Mouse (Mus musculus) gastrocnemius, postnatal 10 days (tissue): ENCODE data around the gene Tbc1d5. TPM values are rescaled to one million over a fixed set of nuclear protein-coding genes. Genes with fewer than 3 reads are reported as not detected.

Experiments used
- DNase-seq: peaks from one replicate; pipeline ENCODE4 v3.0.0; 2021; ENCODE audit warnings: mixed read lengths
- total RNA-seq, 2 experiments: library from RNA; stranded (reverse); gene quantifications; 2 replicates each; pipeline ENCODE4 v1.2.3; 2021

The Tbc1d5 gene
- total RNA-seq, 2 experiments from 2014 or later = 8.2 to 12.1 TPM

DNA sequence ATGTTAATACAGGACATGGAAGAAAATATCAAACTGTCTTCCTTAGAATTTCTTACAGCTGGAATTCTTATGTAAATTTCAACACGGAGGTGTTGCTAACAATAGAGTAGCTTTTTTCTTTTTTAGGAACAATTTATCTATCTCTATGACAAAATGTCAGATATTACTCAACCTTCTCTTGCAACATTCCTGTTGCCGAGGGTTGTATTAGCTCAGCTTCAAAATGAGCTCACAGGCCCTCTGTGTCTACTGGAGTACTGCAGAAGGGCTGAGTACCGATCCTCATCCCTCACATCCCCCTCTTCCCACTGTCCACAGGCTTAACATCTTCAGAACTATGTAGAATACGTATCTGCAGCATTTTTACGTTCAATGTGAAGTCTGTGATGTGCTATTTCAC, 302.7 kb downstream of the Tbc1d5 start:
- DNase-seq = no peak

DNA sequence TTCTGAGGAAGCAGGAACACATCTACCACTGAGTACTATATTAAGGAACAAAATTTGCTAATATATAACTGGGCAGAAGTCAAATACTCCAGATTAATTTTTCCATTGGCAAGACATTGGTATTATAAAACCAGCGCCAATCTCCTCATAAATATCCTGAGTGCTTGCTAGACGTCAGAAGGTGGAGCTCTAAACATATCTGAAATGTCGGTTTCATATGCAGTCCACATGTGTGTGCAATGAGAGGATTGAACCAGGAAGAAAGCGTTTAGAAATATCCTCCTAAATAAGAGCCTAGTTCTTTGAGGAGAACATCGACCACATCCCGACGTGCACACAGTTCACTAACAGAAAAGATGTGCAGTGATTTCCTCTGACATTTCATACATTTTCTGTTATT, 305.1 kb downstream of the Tbc1d5 start:
- DNase-seq = no peak

DNA sequence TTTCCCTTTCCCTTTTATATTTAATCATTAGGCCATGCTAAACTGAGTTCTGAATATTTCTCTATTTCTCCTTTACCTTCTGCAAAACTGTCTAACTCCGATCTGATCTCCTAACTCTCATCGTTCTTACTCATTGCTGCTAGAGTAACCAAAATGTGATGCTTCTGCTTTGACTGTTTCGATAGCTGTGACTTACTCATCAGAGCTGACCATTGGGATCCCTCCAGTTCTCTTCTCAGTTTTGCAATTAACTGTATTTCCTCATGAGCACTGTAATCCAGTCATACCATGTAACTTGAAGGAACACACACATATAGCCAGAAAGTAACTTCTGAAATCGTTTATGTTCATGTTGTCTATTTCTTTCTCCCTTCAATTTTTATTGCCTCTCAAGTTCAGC, 306.6 kb downstream of the Tbc1d5 start:
- no peak for DNase-seq

DNA sequence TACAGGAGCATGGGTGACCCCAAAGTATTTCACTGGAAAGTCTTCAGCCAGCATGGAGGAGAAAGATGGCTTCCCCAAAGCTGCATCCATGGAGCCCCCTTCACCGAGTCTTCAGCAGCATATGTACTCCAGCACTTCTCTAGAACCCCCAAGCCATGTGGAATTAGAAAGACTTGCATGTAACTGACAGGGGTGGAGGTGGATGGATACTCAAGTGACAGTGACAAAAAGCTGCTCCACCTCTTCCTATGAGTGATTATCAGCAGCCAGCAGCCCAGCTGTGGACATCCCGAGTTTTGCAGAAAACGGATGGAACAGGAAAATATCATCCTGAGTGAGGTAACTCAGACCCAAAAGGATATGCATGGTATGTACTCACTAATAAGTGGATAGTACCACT, 311.9 kb downstream of the Tbc1d5 start:
- no peak for DNase-seq

DNA sequence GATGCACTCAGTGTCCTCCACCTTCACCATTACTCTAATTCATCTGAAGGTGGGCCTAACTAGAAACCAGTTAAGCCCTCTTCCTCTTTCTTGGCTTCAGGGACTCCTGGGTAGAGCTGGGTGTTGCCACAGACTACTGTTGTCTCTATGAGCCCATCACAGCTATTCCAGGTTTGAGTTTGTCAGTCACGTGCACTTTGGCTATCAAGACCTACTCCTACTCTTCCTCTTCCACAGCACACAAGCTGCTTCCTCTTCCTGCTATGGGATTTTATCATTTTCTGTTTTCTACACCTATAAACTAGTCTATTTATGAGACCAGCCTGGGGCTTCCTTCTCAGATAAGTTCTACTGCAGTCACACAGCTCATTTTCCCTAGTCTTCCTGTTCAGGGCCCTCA, 314.4 kb downstream of the Tbc1d5 start:
- DNase-seq = no peak

DNA sequence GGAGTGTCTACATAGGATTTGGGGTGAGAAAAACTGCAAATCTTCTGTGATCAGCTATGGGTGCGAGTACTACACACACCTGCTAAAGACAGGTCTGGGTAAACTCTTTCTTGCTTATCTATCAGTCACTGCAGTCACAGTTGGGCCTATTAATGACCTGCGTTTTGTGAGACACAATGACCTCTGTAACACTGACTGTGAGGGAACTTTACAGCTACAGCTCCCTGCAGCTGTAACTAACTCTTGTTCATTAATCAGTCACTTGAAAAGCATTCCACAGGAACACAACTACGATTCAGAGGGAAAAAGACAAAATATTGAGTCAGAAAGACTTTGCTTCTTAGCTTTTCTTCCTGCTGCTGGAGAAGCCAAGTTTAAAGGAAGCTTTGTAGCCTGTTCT, 325.9 kb downstream of the Tbc1d5 start:
- no peak for DNase-seq

DNA sequence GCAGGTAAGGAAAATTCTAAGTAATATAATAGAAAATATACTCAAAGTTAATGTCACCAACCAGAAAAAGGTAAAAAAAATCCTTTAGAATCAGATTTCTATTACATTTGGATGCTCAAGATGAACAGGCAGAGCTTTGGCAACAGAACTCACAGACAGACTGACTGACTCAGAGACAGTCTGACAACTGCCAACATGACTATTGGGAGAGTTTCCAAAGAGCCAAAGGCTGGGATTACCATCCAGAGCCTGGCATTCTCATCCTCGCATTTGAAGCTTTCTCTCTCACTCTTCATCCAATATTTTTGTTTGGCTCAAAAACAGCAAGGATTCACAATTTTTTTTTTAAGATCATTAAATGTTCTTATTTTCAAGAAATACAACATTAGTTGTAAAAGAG, 327.8 kb downstream of the Tbc1d5 start:
- DNase-seq = no peak

DNA sequence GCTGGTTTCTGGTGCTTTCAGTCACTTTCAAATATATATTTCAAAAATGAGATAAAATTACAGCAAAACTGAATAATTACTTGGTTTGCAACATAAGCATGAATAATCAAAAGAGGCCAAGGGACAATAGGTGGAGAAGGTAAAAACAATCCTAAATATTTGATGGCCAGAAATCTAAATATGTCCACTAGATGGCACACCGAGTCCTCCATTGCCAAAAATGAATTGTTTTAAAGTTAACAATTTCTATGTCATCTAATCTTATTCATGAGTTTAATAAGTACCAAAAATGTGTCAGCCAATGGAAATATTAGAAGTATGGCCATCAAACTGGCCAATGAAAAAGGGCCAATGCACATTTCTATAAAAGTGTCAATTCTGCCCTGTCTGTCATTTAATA, 365.1 kb downstream of the Tbc1d5 start:
- DNase-seq = no peak

DNA sequence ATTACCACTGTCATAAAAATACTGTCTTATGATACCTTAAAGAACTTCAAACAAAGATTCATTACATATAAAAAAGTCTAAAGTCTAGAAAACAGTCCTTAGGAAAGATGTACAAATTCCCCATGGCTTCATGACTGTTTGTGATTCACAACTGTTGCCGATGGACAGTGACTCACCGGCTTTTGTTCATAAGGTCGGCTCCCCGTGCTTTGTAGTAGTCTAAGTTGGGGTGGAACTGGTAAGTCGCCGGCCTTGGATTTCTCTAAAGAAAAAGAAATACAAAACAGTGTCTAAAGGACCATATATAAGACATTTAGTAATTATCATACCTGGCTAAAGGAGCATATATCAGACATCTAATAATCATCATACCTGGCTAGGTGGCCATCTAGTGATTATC, 365.6 kb downstream of the Tbc1d5 start:
- DNase-seq = no peak

DNA sequence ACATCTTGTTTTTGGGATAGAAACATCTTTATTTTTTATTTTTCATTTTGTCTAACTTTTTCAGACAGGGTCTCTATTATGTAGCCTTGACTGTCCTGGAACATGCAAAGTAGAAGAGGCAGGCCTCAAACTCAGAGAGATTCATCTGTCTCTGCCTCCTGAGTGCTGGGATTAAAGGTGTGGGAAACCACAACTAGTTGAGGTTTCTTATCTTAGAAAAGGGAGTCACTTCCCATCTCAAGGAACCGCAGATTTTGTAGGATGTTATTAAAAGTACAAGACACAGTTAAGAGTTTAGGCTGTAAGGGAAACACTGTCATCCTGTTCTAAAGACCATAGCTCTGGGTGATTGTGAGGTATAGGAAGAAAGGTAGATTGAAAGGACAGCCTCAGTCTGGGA, 373.5 kb downstream of the Tbc1d5 start:
- DNase-seq = no peak

DNA sequence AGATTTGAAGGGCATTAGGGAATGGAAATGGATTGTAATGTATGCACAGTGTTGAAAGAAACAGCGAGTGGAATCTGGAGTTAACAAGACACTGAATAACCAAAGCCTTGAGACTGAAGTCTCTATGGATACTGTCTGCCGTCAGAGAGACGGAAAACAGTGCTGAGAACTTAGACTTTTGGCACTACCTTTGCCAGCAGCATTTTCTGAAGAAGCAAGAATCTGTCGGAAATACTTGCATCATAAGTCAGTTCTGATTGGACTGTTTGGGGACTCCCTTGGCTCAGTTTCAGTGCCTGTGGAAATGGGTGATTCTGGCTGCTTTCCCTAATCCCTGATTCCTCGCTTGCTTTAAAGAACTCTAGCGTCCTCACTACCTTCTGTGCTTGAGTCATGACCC, 375.9 kb downstream of the Tbc1d5 start:
- DNase-seq = no peak

DNA sequence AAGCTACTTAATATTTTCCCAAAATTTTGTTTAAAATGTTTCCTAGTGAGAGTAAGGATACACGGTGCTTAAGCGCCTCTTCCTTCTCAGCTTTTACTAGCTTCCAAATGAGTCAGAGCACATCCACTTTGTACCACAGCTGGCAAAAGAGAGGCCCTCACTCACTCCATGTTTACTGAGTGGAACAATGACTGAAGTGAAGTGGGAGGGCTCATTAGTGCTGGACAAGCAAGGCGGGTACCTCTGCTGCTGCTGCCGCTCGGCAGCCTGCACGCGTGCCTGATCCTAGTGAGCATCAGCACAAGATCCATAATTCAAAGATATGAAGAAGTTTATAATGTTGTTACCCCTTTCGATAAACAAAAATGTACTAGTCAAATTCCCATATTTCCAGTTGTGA, 376.8 kb downstream of the Tbc1d5 start:
- no peak for DNase-seq

DNA sequence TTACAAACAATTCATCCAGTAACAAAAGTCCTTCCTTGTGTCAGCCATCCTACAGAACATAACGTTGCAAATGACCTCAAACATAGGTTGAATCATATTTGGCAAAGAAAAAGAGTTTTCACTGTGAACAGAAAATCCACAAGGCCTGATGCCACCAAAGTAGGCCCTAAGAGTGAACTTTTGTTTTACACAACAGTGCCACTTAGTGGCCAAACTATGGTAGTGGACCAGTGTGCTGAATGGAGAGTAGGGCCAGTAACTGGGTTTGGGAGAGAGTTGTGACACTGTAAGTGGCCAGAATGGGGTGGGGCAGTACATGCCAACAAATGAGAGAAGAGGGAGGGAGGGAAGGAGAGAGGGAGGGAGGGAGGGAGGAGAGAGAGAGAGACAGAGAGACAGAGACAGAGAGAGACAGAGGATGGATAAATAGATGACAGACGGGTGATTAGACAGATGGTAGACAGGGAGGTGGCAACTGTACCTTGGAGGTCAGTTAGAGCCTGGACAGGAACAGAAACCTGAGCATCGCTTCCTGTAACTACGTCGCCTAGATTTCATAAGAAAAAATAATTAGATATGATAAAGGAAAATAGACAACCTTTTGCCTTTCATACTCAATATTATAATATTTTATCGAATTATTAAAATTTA, 383.6 kb downstream of the Tbc1d5 start:
- peak; percentile 21 for DNase-seq

DNA sequence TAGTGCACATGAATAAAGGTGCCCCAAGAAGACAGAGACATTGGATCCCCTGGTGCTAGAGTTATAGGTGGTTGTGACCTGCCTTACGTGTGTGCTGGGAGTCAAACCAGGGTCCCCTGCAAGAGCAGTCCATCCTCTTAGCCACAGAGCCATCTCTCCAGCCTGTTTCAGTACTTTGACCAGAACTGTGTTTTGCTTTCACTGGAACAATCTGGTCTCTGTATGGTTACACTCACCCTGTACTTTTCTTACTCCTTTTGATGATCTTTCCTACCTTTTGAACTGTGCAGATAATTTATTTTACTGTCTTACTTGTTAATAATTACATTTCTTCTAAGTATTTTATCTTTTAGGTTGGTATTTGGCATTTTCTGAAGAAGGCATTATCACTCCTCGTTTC, 387.5 kb downstream of the Tbc1d5 start:
- DNase-seq = no peak

DNA sequence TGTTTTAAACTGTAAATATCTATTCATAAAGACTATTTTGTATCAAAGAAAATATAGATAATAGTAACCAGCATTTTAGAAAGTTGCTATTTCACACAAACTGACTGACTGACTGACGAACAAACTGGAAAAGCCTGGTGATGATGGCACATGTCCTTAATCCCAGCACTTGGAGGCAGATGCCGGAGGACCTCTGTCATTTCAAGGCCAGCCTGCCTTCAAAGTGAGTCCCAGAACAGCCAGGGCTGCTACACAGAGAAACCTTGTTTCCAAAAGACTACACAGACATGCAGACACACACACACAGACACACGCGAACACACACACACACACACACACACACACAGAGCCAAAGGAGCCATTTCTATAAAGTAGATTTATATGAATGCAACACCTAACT, 390.3 kb downstream of the Tbc1d5 start:
- no peak for DNase-seq

DNA sequence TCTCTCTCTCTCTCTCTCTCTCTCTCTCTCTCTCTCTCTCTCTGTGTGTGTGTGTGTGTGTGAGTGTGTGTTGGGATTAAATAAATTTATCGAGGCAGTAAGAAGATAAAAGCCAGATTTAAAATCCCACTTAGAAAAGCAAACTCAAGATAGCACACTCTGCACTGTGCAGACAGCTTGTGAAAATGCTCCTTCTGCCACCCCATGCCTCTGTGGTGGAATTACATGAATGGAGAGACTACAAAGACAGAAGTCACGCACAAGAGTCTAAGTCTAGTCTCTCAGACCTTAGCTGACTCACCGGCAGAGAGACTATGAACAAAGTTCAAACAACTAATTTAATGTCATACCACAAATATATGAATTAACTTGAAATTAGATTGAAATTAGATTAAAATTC, 403.9 kb downstream of the Tbc1d5 start:
- DNase-seq = no peak

DNA sequence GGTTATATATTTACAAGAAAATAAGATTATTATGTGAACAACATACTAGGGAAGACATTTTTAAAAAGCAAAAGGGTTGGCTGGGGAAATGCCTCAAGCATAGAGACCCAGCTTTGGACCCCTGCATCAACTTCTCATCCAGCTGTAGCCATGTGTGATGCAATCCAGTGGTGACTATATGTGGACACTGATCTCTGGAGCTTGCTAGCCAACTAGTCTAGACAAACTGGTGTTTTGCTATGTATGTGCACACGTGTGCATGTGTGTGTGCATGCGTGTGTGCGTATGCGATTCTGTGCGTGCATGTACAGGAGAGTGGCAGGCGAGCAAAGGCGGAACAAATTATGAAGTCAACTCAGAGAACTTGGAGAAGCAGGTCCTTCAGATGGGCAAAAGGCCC, 414.8 kb downstream of the Tbc1d5 start:
- DNase-seq = no peak

DNA sequence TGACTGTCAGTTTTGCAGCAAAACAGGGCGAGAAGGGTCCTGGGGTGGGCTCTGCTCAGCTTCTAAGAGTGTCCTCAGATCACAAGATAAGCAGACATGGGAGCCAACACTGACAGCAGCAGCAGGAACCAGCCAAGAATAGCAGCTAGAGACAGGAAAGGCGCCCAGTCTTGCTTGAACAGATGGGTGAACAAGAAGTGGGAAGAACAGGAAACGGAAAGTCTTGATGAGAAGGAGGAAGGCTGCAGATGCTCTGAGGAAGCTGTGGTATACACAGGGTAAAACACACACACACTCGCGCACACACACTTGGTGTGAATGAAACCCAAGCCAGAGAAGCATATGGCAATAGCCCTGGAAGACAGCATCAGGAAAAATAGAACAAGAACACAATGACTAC, 415.7 kb downstream of the Tbc1d5 start:
- no peak for DNase-seq

DNA sequence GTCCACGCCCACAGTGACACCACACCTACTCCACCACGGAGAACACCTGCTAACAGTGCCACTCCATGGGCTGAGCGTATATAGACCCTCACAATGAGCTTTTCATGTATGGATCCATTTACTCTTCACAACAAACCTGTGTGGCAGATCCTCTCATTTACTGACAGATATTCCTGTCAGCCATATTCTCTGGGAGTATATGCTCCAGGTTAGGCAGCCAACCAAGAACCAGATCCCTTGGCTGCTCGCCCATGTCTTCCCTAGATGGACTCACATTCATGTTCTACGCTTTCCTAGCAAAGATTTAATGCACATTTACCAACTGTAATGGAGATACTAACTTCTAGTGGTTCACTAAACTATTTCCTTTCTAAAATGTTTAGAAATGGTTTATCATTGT, 416.9 kb downstream of the Tbc1d5 start:
- no peak for DNase-seq

DNA sequence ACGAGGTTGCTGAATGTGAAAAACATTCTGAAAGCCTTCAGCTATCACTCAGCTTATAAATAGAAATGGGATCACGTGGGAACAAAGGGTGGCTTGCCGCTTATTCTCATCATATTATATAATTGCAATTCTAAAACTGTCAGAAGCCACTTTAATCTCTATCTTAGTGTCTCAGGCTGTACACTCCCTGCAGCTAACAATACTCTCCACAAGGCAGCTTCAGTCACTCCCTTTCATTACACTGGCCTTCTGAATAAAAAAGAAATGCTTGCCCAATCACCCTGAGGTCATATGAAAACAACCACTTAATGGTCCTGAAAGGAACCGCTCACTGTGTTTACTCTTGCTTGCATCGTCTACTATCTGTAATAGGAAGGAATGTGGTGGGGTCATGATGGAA, 418.1 kb downstream of the Tbc1d5 start:
- no peak for DNase-seq

DNA sequence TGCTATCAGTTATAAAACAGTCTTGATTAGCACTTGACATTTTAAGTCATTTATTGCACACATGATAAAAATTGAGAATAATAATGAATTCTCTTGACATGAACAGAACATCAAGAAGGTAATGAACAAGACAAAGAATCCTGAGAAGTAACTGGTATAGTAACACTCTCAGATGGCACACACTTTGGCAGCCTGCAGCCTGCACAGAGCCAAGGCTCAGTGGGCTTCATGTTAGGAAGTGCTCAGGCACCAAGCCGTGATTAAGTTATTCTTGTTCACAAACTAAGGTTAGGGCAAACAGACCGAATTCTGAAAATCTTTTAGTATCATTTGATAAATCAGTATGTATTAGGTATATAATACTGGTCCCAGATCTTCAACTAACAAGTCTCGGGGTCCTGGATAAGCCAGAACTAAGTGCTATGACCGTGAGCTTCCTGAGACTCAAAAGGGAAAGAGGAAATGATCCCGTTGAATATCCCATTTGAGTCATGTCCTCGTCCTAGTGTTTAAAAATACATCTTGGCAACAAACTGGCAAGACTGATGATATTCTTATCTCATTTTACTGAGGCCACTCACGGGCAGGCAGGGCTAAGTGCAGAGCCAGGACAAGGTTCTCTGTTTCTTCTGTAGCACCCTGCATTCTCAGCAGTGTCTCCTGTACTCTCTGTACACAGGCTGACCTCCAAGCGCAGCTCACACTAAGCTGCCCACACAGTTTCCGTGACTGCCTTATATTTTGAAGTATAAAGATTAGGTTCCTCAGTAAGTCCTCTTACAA, 425.6 kb downstream of the Tbc1d5 start:
- DNase-seq = no peak

DNA sequence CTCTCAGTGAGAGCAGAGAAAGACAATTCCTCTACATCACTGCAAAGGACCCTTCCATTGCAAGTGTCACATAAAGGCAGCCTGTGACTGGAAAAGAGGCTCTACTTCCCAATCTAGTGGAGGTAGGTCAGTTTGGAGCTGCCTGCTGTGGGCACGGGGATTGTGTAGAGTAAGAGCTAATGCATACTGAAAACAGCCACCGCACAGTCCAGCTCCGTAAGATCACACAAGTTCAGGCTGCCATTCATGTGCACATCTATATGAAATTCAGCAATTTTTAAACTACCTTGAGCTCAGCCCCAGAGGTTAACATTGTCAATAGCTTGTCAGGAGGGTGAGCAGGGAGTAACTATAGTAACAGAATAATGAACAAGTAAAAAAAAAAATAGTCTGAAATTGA, 426.4 kb downstream of the Tbc1d5 start:
- no peak for DNase-seq

DNA sequence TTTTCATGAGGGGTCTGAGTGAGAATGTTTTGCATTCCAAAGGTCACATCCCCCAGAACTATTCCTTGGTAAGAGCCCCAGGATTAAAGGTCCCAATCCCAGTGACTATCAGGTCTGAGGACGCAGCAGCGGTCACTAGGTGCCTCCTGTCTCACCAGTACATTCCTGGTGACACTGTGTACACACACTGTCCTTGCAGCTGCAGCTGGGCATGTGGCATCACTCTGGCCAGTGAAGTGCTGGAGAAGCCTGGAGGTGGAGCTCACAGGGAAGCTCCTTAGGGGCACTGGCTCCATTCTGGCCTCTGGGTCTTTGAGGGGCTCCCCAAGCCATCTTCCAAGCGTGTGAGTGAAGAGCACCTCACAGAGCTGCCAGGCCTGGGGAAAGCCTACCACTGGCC, 427.2 kb downstream of the Tbc1d5 start:
- DNase-seq = no peak

DNA sequence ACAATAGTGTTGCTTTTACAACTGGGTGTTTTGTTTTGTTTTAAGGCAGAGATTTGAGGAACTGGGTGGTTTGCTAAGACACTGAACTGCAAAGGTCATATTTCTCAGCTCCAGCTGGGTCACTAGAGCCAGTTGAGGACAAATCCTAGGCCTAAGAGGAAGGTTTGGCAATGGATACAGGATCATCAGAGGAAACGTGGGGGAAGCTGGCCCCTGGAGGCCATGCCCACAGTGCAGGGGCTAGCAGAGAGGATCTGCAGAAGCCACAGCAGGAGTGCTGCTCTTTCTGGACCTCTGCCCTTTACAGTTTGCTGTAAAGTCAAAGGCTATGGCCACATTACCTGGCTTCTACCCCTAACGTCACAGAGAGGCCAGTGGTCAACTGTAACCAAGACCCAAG, 428.3 kb downstream of the Tbc1d5 start:
- no peak for DNase-seq
